Mouse (Mus musculus) hindbrain, embryonic 13.5 days (tissue): ENCODE data around the gene Dcx. TPM values are rescaled to one million over a fixed set of nuclear protein-coding genes. Genes with fewer than 3 reads are reported as not detected.

Experiments
- ATAC-seq: fragments of 200-750 bp; cut with Nextera tagmentation; 2 replicates; pipeline ENCODE4 v1.8.0; 2017; ENCODE audit warnings: moderate TSS enrichment; ENCODE audit not compliant: low FRiP score
- H3K27ac ChIP-seq: fragments of 300-500 bp; sonication (generic); 2 replicates; pipeline ENCODE4 v1.5.1; 2015; ENCODE audit warnings: inconsistent platforms, mild to moderate bottlenecking, moderate library complexity
- H3K27me3 ChIP-seq: fragments of 300-500 bp; sonication (generic); 2 replicates; pipeline ENCODE4 v1.6.1; 2015; ENCODE audit warnings: mild to moderate bottlenecking, inconsistent platforms
- H3K36me3 ChIP-seq: fragments of 300-500 bp; sonication (generic); 2 replicates; pipeline ENCODE4 v1.6.1; 2015; ENCODE audit warnings: mild to moderate bottlenecking, inconsistent platforms
- H3K4me1 ChIP-seq: fragments of 300-500 bp; sonication (generic); replicated peaks from 2 replicates; pipeline ENCODE4 v1.6.1; 2015; ENCODE audit warnings: inconsistent platforms
- H3K4me2 ChIP-seq: fragments of 300-500 bp; sonication (generic); 2 replicates; pipeline ENCODE4 v1.6.1; 2015; ENCODE audit warnings: inconsistent platforms, mild to moderate bottlenecking, moderate library complexity
- H3K4me3 ChIP-seq: fragments of 300-500 bp; sonication (generic); 2 replicates; pipeline ENCODE4 v1.5.1; 2015; ENCODE audit warnings: mild to moderate bottlenecking, inconsistent platforms
- H3K9ac ChIP-seq: fragments of 300-500 bp; sonication (generic); 2 replicates; pipeline ENCODE4 v1.6.1; 2015; ENCODE audit warnings: mild to moderate bottlenecking, inconsistent platforms
- H3K9me3 ChIP-seq: fragments of 300-500 bp; sonication (generic); 2 replicates; pipeline ENCODE4 v1.6.1; 2016; ENCODE audit warnings: inconsistent platforms
- WGBS: fragments of 180-500 bp; shearing (Covaris S2); methylation state at CpG from one replicate; pipeline ENCODE4 v1.1.7; 2015; 5-methylcytosine and 5-hydroxymethylcytosine counted together
- polyA plus RNA-seq: library from polyadenylated mRNA; unstranded; fragments of >200 nt; fragmentation: Nextera tagmentation; extraction: Ambion mirVana; gene quantifications from 2 replicates; pipeline ENCODE4 v1.2.1, GENCODE M21; 2015

Dcx gene
- 301 and 308 TPM in 2 replicates for polyA plus RNA-seq

DNA sequence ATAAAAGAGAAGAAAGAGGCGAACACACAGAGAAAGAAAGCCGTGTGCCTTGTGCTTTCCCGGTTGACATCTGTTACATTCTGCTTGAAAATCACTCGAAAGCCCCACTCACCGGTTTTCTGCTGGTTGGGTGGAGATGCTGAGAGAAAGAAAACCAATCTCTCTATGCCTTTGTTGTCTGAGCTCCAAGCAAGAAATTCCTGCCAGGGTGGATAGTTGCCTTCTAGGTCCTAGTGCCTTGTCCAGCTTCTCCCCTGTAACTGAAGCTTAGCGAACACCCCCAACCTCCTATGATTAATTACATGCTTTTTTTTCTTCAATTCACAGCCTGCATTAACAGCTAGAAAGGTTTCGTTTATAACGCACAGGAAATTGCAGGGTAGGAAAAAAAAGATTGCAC lies at the start of gene Dcx:
TSS of gene Dcx (minus strand) at position 354 of the 400 bp plus-strand sequence.
- Histone ChIP-seq H3K36me3 (no peaks in the 10 kb centered on the region), H3K4me3 (peak within 1 kb of the TSS; percentile 49), H3K9ac (peak within 1 kb of the TSS; percentile 83), H3K9me3 (no peaks in the 10 kb centered on the region), H3K27ac (peak within 1 kb of the TSS; percentile 92), H3K4me2 (peak within 1 kb of the TSS; percentile 60; the same call in 1 of the 2 replicates), H3K4me1 (peaks cover 13% of the 10 kb centered on the region), H3K27me3 (0 out of 2 replicates have a peak, but pooled peaks cover 2% of the 10 kb centered on the region)
- peak; percentile 84 for ATAC-seq
- 41% methylated on average over 8 of the region's 8 CpGs for WGBS

DNA sequence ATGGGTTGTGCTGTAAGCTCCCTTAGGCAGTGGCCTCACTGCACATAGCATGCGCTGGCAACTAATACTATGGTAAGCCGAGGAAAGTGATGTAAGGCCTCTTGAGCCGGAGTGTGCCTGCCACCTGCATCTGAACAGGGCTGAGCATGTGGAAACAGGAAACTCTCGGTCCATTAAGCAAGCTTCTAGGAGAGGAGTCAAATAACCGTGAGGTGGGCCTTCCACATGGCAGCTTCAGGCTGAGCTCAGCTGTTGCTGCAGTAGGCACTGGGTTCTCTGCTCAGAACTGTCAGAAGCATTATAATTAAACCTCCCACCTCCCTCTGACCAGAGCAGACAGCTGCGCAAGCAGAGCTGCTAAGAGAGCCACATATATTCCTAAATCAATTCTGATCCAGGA lies 33.1 kb upstream of the Dcx start:
- ATAC-seq, result peak; percentile 49; the same call in 1 of the 2 replicates
- no peaks in the 10 kb centered on the region for H3K36me3 ChIP-seq

DNA sequence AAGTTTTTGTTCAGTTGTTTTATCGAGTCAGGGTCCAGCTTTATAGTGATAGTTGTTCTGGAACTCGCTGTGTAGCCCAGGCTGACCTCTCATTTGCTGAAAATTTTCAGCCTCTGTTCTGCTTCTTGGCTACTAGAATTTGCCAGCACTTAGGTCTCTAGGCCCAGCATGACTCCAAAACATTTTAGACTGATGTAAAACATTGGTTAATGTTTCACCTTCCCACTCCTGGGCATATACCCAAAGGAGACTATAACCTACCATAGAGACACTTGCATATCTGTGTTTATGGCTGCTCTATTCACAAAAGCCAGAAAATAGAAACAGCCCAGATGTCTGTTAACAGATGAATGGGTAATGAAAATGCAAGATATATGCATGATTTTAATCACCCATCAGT lies 560 bp upstream of the Dcx start:
- Histone ChIP-seq H3K27ac (peak overlapping the region; percentile 92), H3K9ac (no peak overlapping the region), H3K36me3 (no peaks in the 10 kb centered on the region), H3K4me3 (peak overlapping the region; percentile 49; the same call in 1 of the 2 replicates), H3K27me3 (0 out of 2 replicates have a peak, but pooled peaks cover 2% of the 10 kb centered on the region), H3K4me2 (peak overlapping the region; percentile 31; the same call in 1 of the 2 replicates), H3K4me1 (peaks cover 13% of the 10 kb centered on the region), H3K9me3 (no peaks in the 10 kb centered on the region)
- 78% methylated on average over 2 of the region's 2 CpGs for WGBS
- ATAC-seq, result no peak

More for the DNA sequence above, 33.1 kb upstream of the Dcx start:
- no peaks in the 10 kb centered on the region for H3K4me1 ChIP-seq
- no peaks in the 10 kb centered on the region for H3K27me3 ChIP-seq
- no peak overlapping the region for H3K9ac ChIP-seq
- no peak overlapping the region for H3K4me3 ChIP-seq
- no peak overlapping the region for H3K4me2 ChIP-seq
- 44% methylated on average over 6 of the region's 6 CpGs for WGBS
- H3K27ac ChIP-seq, result no peak overlapping the region
- no peaks in the 10 kb centered on the region for H3K9me3 ChIP-seq

DNA sequence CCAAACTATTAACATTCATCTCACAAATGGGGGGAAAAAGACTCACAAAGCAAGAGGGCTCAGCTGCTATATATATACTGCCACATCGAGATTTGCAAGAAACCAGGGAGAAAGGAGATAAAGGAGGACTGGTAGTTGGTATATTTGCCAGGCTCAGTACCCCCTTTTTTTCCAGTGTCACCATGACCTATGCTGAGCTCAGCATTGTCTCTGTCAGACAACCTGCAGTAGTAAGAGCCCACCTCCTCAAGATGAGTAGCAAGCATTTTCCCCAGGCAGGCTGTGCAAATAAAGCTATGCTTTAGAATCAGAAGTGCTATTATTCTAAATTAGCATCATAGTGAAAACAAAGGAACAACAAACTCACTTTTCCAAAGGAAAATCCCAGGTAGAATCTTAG lies 581 bp downstream of the Dcx start:
- Histone ChIP-seq H3K27me3 (0 out of 2 replicates have a peak, but pooled peaks cover 2% of the 10 kb centered on the region), H3K9ac (peak overlapping the region; percentile 83), H3K9me3 (no peaks in the 10 kb centered on the region), H3K4me1 (peaks cover 13% of the 10 kb centered on the region), H3K4me3 (peak overlapping the region; percentile 49), H3K27ac (peak overlapping the region; percentile 92), H3K4me2 (peak overlapping the region; percentile 60; the same call in 1 of the 2 replicates), H3K36me3 (no peaks in the 10 kb centered on the region)
- ATAC-seq, result peak; percentile 78
- 42% methylated on average over 1 of the region's 1 CpGs for WGBS

DNA sequence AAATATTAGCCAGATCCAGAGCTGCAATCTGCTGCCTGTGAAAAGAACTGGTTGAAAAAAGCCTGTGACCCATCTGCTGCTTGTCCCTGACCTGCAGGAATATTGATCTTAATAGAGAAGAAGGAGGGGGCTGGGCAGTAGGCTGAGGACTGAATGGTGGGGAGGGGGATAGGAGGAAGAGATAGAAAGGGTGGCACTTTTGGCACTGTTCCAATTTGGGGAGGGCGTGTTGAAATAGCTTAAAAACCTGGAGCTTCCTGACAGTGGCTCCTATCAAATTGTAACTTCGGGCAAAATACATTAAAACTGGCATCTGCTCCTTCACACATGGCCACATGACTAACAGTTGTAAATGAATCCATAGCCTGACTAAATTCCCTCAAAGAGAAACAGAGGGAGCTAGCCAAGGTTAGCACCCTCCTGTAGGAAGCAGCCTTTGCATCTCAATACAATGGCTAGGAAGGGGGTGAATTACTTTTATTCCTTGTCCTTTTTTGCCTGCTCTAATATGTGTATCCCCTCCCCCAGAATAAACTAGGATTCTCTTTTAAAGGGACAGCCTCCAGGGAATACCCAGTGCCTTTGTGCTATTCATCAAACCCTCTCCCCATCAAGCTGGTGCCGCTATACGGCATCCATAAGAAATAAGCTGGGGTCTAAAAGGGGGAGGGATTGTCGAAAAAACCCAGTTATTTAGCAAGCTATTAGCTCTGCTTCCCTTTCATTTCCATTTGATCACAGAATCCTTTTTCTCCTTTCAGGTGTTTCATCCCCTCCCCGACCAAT lies 1.5 kb downstream of the Dcx start:
- Histone ChIP-seq H3K27me3 (0 out of 2 replicates have a peak, but pooled peaks cover 2% of the 10 kb centered on the region), H3K4me2 (peak overlapping the region; percentile 60), H3K9me3 (no peaks in the 10 kb centered on the region), H3K4me3 (peak overlapping the region; percentile 49), H3K4me1 (peaks cover 18% of the 10 kb centered on the region), H3K36me3 (no peaks in the 10 kb centered on the region), H3K27ac (peak overlapping the region; percentile 92), H3K9ac (peak overlapping the region; percentile 83)
- peak; percentile 78 for ATAC-seq
- 27% methylated on average over 6 of the region's 6 CpGs for WGBS

DNA sequence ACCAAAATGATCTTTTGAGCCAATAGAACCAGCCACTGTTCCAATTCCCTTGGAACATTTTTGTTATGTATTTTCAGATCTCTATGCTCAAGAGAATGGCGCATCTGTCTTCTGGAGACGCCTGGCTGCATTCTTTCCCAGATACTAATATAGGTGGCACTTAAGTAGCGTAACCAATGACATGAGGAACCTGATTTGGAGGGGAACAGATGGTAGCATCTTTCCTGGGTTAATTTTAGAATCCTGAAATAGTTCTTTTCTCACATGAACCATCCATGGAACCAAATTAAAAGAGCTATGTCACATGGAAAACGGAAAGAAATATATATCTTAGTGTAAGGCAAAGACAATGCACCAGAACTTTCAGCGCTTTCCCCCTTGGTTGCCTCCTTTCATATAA lies 11.0 kb downstream of the Dcx start:
- H3K4me1 ChIP-seq, result peaks cover 25% of the 10 kb centered on the region
- H3K36me3 ChIP-seq, result peaks cover 29% of the 10 kb centered on the region; the same call in 1 of the 2 replicates
- 78% methylated on average over 5 of the region's 5 CpGs for WGBS
- H3K4me2 ChIP-seq, result no peak overlapping the region
- H3K27me3 ChIP-seq, result no peaks in the 10 kb centered on the region
- no peak overlapping the region for H3K27ac ChIP-seq
- no peaks in the 10 kb centered on the region for H3K9me3 ChIP-seq
- ATAC-seq, result no peak
- no peak overlapping the region for H3K4me3 ChIP-seq
- H3K9ac ChIP-seq, result no peak overlapping the region

DNA sequence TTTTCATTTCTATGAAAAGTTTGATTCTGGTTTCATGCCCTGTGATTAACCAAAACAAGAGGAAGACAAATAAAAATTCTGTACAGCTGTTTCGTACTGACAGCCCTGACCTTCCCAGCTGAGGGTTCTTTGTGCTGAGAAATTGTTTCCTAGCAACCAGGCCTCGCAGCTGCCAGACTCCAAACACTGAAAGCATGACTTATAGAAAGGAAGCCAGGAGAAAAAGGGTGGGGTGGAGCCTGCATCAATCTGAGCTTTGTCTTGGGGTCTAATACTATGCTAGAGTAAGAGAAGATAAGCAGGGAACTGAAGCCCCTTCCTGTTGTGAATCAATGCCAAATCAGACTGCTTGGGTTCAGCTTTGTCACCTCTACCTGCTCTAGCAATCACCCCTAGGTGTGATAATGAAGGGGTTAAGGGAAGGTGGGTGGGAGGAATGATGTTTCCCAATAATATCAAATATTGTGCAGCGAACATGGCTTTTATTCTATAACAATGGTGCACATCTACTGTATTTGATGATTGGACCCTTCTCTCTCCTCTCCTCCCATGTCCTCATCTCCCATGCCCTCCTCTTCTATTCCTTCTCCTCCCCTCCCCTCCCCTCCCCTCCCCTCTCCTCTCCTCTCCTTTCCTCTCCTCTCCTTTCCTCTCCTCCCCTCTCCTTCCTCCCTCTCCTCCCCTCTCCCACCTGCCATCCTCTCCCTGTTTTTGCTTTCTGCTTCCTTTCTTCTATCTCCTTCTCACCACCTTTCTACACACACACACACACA lies 26.2 kb downstream of the Dcx start:
- Histone ChIP-seq H3K4me2 (peak overlapping the region; percentile 13; the same call in 1 of the 2 replicates), H3K9me3 (no peaks in the 10 kb centered on the region), H3K4me1 (peaks cover 21% of the 10 kb centered on the region), H3K9ac (peak overlapping the region; percentile 46; the same call in 1 of the 2 replicates), H3K4me3 (no peak overlapping the region), H3K36me3 (no peaks in the 10 kb centered on the region; the same call in 1 of the 2 replicates), H3K27me3 (no peaks in the 10 kb centered on the region; the same call in 1 of the 2 replicates), H3K27ac (peak overlapping the region; percentile 84)
- WGBS, result 27% methylated on average over 3 of the region's 3 CpGs
- peak; percentile 67 for ATAC-seq

DNA sequence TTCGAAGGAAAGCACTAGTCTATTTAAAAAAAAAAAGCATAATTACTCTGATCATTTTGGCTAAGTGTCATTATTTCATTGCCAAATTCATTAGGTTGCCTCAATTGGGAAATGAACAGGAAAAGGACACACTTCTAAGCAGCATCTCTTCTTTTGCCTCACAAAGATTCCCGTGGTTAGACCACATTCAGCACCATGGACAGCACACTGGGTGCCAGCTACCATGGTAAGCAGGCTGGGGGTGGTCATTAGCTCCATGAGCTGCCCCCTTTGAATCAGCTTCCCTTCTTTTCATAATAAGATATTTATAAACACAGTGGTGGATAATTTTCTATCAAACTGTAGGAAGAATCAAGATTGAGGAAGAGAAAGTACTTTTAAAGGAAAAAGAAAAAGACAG lies 28.4 kb downstream of the Dcx start:
- no peak overlapping the region for H3K27ac ChIP-seq
- no peaks in the 10 kb centered on the region for H3K9me3 ChIP-seq
- no peaks in the 10 kb centered on the region; the same call in 1 of the 2 replicates for H3K27me3 ChIP-seq
- no peak overlapping the region for H3K4me2 ChIP-seq
- H3K4me3 ChIP-seq, result no peak overlapping the region
- H3K36me3 ChIP-seq, result no peaks in the 10 kb centered on the region; the same call in 1 of the 2 replicates
- no peak overlapping the region for H3K9ac ChIP-seq
- peaks cover 21% of the 10 kb centered on the region for H3K4me1 ChIP-seq
- no peak for ATAC-seq
- WGBS, result 40% methylated on average over 2 of the region's 2 CpGs

DNA sequence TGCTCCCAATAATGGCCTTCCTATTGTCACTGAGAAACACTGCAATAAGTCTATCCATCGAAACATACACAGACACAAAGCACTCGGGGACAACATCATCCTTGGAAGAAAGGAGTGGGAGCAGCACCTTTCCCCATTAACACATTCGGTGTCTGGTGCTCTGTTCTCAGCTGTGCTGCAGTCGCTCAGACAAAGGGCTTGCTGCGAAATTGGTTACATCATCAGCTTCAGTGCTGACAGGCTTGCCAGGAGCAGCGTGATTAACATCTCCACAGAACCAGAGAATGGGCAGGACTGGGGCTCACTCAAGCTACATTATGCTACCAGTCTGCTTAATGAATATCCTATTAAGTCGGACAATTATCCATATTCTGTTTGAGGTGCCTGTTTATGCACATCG lies 30.8 kb downstream of the Dcx start:
- ATAC-seq, result peak; percentile 86
- H3K9me3 ChIP-seq, result no peaks in the 10 kb centered on the region
- H3K27me3 ChIP-seq, result no peaks in the 10 kb centered on the region; the same call in 1 of the 2 replicates
- WGBS, result 30% methylated on average over 8 of the region's 8 CpGs
- H3K4me3 ChIP-seq, result no peak overlapping the region
- peaks cover 19% of the 10 kb centered on the region for H3K4me1 ChIP-seq
- H3K9ac ChIP-seq, result peak overlapping the region; percentile 63; the same call in 1 of the 2 replicates
- H3K4me2 ChIP-seq, result peak overlapping the region; percentile 42
- peak overlapping the region; percentile 92 for H3K27ac ChIP-seq
- H3K36me3 ChIP-seq, result no peaks in the 10 kb centered on the region

DNA sequence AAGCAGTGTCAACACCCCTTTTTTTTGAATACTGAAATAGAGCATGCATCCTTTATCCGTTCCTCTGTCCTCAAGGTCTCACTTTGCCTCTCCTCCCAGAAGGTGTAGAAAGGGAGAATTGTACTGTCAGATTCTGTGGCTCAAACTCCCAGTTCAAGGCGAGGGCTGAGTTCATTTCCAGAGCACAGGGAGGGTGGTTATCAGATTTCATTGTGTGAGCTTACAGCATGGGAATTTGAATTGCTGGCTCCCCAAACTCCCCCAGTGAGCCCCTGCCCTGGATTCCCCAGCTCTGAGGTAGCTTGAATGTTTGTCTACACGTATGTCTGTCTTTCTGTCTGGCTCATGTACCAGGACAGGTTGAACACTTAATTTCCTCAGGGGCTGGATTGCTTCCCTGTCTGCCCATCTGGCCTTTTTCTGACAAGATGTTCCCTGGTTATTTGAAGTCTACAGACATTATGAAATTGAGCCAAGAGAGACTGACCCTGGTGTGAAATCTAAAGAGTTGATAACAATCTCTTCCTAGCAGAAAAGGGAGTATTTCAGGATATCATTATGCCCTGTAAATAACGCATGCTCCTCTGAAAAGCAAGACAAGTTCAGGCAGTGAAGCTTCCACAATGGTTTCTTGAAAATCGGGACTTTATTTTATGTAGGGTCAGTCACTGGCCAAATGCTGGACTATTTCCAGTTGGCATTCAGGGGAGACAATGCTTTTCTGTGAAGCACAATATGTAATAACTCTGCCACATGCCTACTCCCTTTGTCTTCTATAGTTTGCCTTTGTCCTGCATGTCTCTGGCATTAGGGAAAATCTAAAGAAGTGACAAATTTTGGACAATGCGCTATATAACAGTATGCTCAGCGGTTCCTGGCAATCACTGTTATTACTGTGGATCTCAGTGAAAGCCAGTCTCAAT lies 35.5 kb downstream of the Dcx start:
- peak overlapping the region; percentile 66 for H3K27ac ChIP-seq

DNA sequence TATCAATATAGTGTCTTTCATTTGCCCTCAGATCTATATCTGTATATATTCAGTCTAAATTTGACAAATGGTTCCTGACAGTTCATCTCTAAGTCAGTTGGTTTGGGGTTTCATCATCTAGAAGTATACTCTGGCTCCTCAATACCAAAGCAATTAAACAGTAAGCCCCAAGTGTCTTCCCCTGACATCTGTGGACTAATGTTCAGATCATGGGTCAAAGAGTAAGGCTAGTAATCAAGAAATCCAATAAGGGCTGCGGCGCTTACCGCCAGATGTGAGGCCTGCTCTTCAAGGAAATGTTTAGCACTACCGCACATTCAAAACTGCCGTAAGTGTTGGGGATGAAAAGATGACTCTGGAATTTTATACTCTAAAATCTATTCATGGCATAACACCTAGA lies 36.2 kb downstream of the Dcx start:
- no peak overlapping the region for H3K4me2 ChIP-seq
- H3K4me1 ChIP-seq, result peaks cover 10% of the 10 kb centered on the region
- H3K36me3 ChIP-seq, result no peaks in the 10 kb centered on the region
- H3K4me3 ChIP-seq, result no peak overlapping the region
- no peaks in the 10 kb centered on the region for H3K9me3 ChIP-seq
- no peak overlapping the region for H3K9ac ChIP-seq
- H3K27ac ChIP-seq, result 0 out of 2 replicates have a peak overlapping the region, but pooled peaks have one; percentile 66
- peaks cover 2% of the 10 kb centered on the region; the same call in 1 of the 2 replicates for H3K27me3 ChIP-seq
- ATAC-seq, result no peak
- 69% methylated on average over 5 of the region's 5 CpGs for WGBS

More for the DNA sequence above, 35.5 kb downstream of the Dcx start:
- H3K4me2 ChIP-seq, result no peak overlapping the region
- no peaks in the 10 kb centered on the region for H3K9me3 ChIP-seq
- 50% methylated on average over 7 of the region's 7 CpGs for WGBS
- no peak overlapping the region for H3K4me3 ChIP-seq
- no peak for ATAC-seq
- H3K27me3 ChIP-seq, result peaks cover 2% of the 10 kb centered on the region; the same call in 1 of the 2 replicates
- no peaks in the 10 kb centered on the region for H3K36me3 ChIP-seq
- peaks cover 10% of the 10 kb centered on the region for H3K4me1 ChIP-seq
- no peak overlapping the region for H3K9ac ChIP-seq
